Mouse (Mus musculus) erythroid progenitor cell, adult 5-6 weeks (primary cell): ENCODE measurements around the gene Adgrv1. TPM values are rescaled to one million over a fixed set of nuclear protein-coding genes. Genes with fewer than 3 reads are reported as not detected.
"Not testable (repeated sequence)": the region's sequence is repeated elsewhere in the genome, so short reads cannot be mapped to it uniquely, and the experiment has no call there.

ENCODE experiments used
- ATAC-seq: replicated peaks from 2 replicates; pipeline ENCODE4 v1.8.0; 2016; ENCODE audit warnings: moderate number of reproducible peaks, mild to moderate bottlenecking, moderate TSS enrichment, inconsistent platforms; ENCODE audit not compliant: poor library complexity, low FRiP score, severe bottlenecking
- total RNA-seq, 2 experiments: library from RNA; stranded (forward) in 1 of 2; stranded (reverse) in 1 of 2; fragments of 150-400 nt in 1 of 2; fragments of 186-747, 209-891 nt in 1 of 2; gene quantifications; 2 replicates each; pipeline versions ENCODE4 v1.2.3 to v1.2.4; 2015 to 2017; ENCODE audit warnings: low replicate concordance in 2 of 2

Adgrv1 gene
- total RNA-seq (2015; ENCODE audit: low replicate concordance) = not detected in 2 replicates
- total RNA-seq (2017; ENCODE audit: low replicate concordance) = not detected in 2 replicates

GRCm38 (mm10) chr13:81632720-81633415 is at the start of gene Adgrv1:
TSS of gene Adgrv1 (minus strand) at chr13:81633154.
- peak; percentile 19; the same call in 1 of the 2 replicates for ATAC-seq

GRCm38 (mm10) chr13:81675333-81675732 is 42.4 kb upstream of the Adgrv1 start:
- ATAC-seq = no peak

GRCm38 (mm10) chr13:81667713-81668112 is 34.8 kb upstream of the Adgrv1 start:
- no peak for ATAC-seq

GRCm38 (mm10) chr13:81664331-81664698 is 31.4 kb upstream of the Adgrv1 start:
- ATAC-seq = no peak

- peak; percentile 91 for ATAC-seq
These were observed 30.8 kb upstream of the Adgrv1 start for GRCm38 (mm10) chr13:81663566-81664330.

- peak; percentile 2; the same call in 1 of the 2 replicates for ATAC-seq
These were observed 25.2 kb upstream of the Adgrv1 start for GRCm38 (mm10) chr13:81658053-81658752.

- ATAC-seq = peak; percentile 96
These were observed 24.5 kb upstream of the Adgrv1 start, which contains the start of gene Lysmd3 for GRCm38 (mm10) chr13:81657351-81658052. TSS of gene Lysmd3 (plus strand) at chr13:81657663.

GRCm38 (mm10) chr13:81657008-81657350 is 24.0 kb upstream of the Adgrv1 start:
- ATAC-seq = no peak

GRCm38 (mm10) chr13:81656091-81656850 is 23.3 kb upstream of the Adgrv1 start:
- ATAC-seq = no peak

- ATAC-seq = not testable (repeated sequence)
These were observed 17.4 kb upstream of the Adgrv1 start for GRCm38 (mm10) chr13:81650382-81650781.

- no peak for ATAC-seq
These were observed 13.4 kb upstream of the Adgrv1 start for GRCm38 (mm10) chr13:81646348-81646747.

GRCm38 (mm10) chr13:81644047-81644565 is 11.2 kb upstream of the Adgrv1 start:
- ATAC-seq = no peak

- peak; percentile 87 for ATAC-seq
These were observed 9.7 kb upstream of the Adgrv1 start for GRCm38 (mm10) chr13:81642491-81643149.

- peak; percentile 60 for ATAC-seq
These were observed 8.5 kb upstream of the Adgrv1 start for GRCm38 (mm10) chr13:81641289-81642045.

- ATAC-seq = no peak
These were observed 7.9 kb upstream of the Adgrv1 start for GRCm38 (mm10) chr13:81640881-81641280.

GRCm38 (mm10) chr13:81639624-81640023 is 6.7 kb upstream of the Adgrv1 start:
- no peak for ATAC-seq

- no peak for ATAC-seq
These were observed 2.4 kb downstream of the Adgrv1 start for GRCm38 (mm10) chr13:81630566-81630965.

GRCm38 (mm10) chr13:81629395-81629794 is 3.6 kb downstream of the Adgrv1 start:
- ATAC-seq = no peak
